10 mouse cellular contexts compared by ENCODE assay signal in genomic region chr12:109401696-109402095, GRCm38 (mm10). TPM values are rescaled to one million over a fixed set of nuclear protein-coding genes. Genes with fewer than 3 reads are reported as not detected.
A peak's percentile ranks its signal among the peaks of the same experiment; 100 is the strongest.
DNase-seq lines count a peak whose midpoint lies in the region; ATAC-seq and TF ChIP-seq lines count a peak whose summit lies in the region.
"Had no signal": no experiment of that assay in that cellular context is flagged by ENCODE, and none has a peak within 500 bp of the region (broad histone marks: within the 10 kb centered on the region; RNA-seq: fewer than 3 reads in every experiment).

No protein-coding gene starts in this region.

- peaks cover 49% of the 10 kb centered on the region for H3K4me1 ChIP-seq in hindbrain, embryonic 13.5 days (replicated peaks)
- peaks cover 20% of the 10 kb centered on the region for H3K4me1 ChIP-seq in hindbrain, embryonic 14.5 days (replicated peaks; ENCODE audit: control insufficient read depth, insufficient read depth, low read length)
- H3K4me1 ChIP-seq in embryonic facial prominence, embryonic 10.5 days: peaks cover 84% of the 10 kb centered on the region
- H3K4me1 ChIP-seq in embryonic facial prominence, embryonic 11.5 days (ENCODE audit: control insufficient read depth, insufficient read depth, low read length): peaks cover 4% of the 10 kb centered on the region
- peaks cover 47% of the 10 kb centered on the region for H3K4me1 ChIP-seq in limb, embryonic 14.5 days (ENCODE audit: control insufficient read depth, insufficient read depth, low read length)

- no peak for ATAC-seq in hindbrain, embryonic 13.5 days (ENCODE audit: low FRiP score)
- ATAC-seq in hindbrain, embryonic 14.5 days (ENCODE audit: low FRiP score): no peak
- ATAC-seq in embryonic facial prominence, embryonic 11.5 days (replicated peaks; ENCODE audit: insufficient number of reproducible peaks, low FRiP score, low TSS enrichment, low read depth): no peak
- ATAC-seq in limb, embryonic 14.5 days (ENCODE audit: low FRiP score, low read depth): no peak
- ATAC-seq: forebrain, embryonic 15.5 days had no signal

- H3K9me3 ChIP-seq in hindbrain, embryonic 13.5 days: no peaks in the 10 kb centered on the region
- H3K9me3 ChIP-seq in hindbrain, embryonic 14.5 days (ENCODE audit: control insufficient read depth, low read length): no peaks in the 10 kb centered on the region
- H3K9me3 ChIP-seq in embryonic facial prominence, embryonic 10.5 days: no peaks in the 10 kb centered on the region
- H3K9me3 ChIP-seq in embryonic facial prominence, embryonic 11.5 days (replicated peaks; ENCODE audit: control insufficient read depth, low read length): no peaks in the 10 kb centered on the region
- H3K9me3 ChIP-seq in limb, embryonic 14.5 days (ENCODE audit: control insufficient read depth, low read length): no peaks in the 10 kb centered on the region
- H3K9me3 ChIP-seq: forebrain, embryonic 15.5 days; megakaryocyte, embryonic 14.5 days; neural tube, embryonic 12.5 days had no signal

- no peak for TF ChIP-seq POLR2A in limb, embryonic 14.5 days (IDR thresholded peaks at IDR 0.05; ENCODE audit: borderline replicate concordance, extremely low read depth, insufficient read depth, insufficient read length)

- no peak overlapping the region for H3K4me3 ChIP-seq in hindbrain, embryonic 13.5 days
- no peak overlapping the region for H3K4me3 ChIP-seq in hindbrain, embryonic 14.5 days (replicated peaks; ENCODE audit: low read length)
- no peak overlapping the region for H3K4me3 ChIP-seq in embryonic facial prominence, embryonic 10.5 days
- no peak overlapping the region for H3K4me3 ChIP-seq in embryonic facial prominence, embryonic 11.5 days (ENCODE audit: low read depth, low read length)
- no peak overlapping the region for H3K4me3 ChIP-seq in limb, embryonic 14.5 days (replicated peaks; ENCODE audit: low read length)
- H3K4me3 ChIP-seq: forebrain, embryonic 15.5 days; megakaryocyte, embryonic 14.5 days; neural tube, embryonic 12.5 days had no signal

- H3K9ac ChIP-seq in hindbrain, embryonic 13.5 days: no peak overlapping the region
- no peak overlapping the region for H3K9ac ChIP-seq in hindbrain, embryonic 14.5 days
- H3K9ac ChIP-seq in embryonic facial prominence, embryonic 11.5 days (replicated peaks; ENCODE audit: low read length): no peak overlapping the region
- no peak overlapping the region for H3K9ac ChIP-seq in limb, embryonic 14.5 days (ENCODE audit: low read depth, low read length, severe bottlenecking)
- H3K9ac ChIP-seq: forebrain, embryonic 15.5 days; neural tube, embryonic 12.5 days had no signal

- no peak overlapping the region for H3K4me2 ChIP-seq in hindbrain, embryonic 13.5 days
- no peak overlapping the region for H3K4me2 ChIP-seq in hindbrain, embryonic 14.5 days (replicated peaks)
- H3K4me2 ChIP-seq in embryonic facial prominence, embryonic 11.5 days (ENCODE audit: low read depth, low read length): no peak overlapping the region
- no peak overlapping the region for H3K4me2 ChIP-seq in limb, embryonic 14.5 days (replicated peaks; ENCODE audit: low read depth, low read length, severe bottlenecking)
- H3K4me2 ChIP-seq: forebrain, embryonic 15.5 days; neural tube, embryonic 12.5 days had no signal

- H3K27ac ChIP-seq in hindbrain, embryonic 13.5 days: peak overlapping the region; percentile 10; the same call in 1 of the 2 replicates
- no peak overlapping the region for H3K27ac ChIP-seq in hindbrain, embryonic 14.5 days
- H3K27ac ChIP-seq in embryonic facial prominence, embryonic 10.5 days (replicated peaks): peak overlapping the region; percentile 66
- H3K27ac ChIP-seq in embryonic facial prominence, embryonic 11.5 days (replicated peaks; ENCODE audit: low read depth, low read length): peak overlapping the region; percentile 39; the same call in 1 of the 2 replicates
- H3K27ac ChIP-seq in limb, embryonic 14.5 days (replicated peaks; ENCODE audit: low read depth, low read length): peak overlapping the region; percentile 77
- H3K27ac ChIP-seq: forebrain, embryonic 15.5 days; neural tube, embryonic 12.5 days had no signal

- 68% methylated on average over 6 of the region's 6 CpGs for WGBS in hindbrain, embryonic 13.5 days
- WGBS in hindbrain, embryonic 14.5 days: 77% methylated on average over 6 of the region's 6 CpGs
- 58% methylated on average over 6 of the region's 6 CpGs for WGBS in embryonic facial prominence, embryonic 10.5 days
- 47% methylated on average over 6 of the region's 6 CpGs for WGBS in embryonic facial prominence, embryonic 11.5 days
- 58% methylated on average over 6 of the region's 6 CpGs for WGBS in limb, embryonic 14.5 days

- no peaks in the 10 kb centered on the region for H3K27me3 ChIP-seq in hindbrain, embryonic 13.5 days
- H3K27me3 ChIP-seq in hindbrain, embryonic 14.5 days (ENCODE audit: control insufficient read depth, insufficient read depth, low read length): no peaks in the 10 kb centered on the region
- peaks cover 36% of the 10 kb centered on the region for H3K27me3 ChIP-seq in embryonic facial prominence, embryonic 10.5 days (replicated peaks; ENCODE audit: low read depth, poor library complexity, severe bottlenecking)
- no peaks in the 10 kb centered on the region for H3K27me3 ChIP-seq in embryonic facial prominence, embryonic 11.5 days (ENCODE audit: control insufficient read depth, insufficient read depth, low read length)
- H3K27me3 ChIP-seq in limb, embryonic 14.5 days (ENCODE audit: control insufficient read depth, insufficient read depth, low read length): no peaks in the 10 kb centered on the region
- H3K27me3 ChIP-seq: forebrain, embryonic 15.5 days had no signal

- no peaks in the 10 kb centered on the region for H3K36me3 ChIP-seq in hindbrain, embryonic 13.5 days
- H3K36me3 ChIP-seq in hindbrain, embryonic 14.5 days (replicated peaks; ENCODE audit: control insufficient read depth, insufficient read depth): no peaks in the 10 kb centered on the region
- H3K36me3 ChIP-seq in embryonic facial prominence, embryonic 10.5 days (replicated peaks): no peaks in the 10 kb centered on the region
- H3K36me3 ChIP-seq in embryonic facial prominence, embryonic 11.5 days (replicated peaks; ENCODE audit: control insufficient read depth, insufficient read depth, low read depth, low read length): no peaks in the 10 kb centered on the region
- no peaks in the 10 kb centered on the region for H3K36me3 ChIP-seq in limb, embryonic 14.5 days (ENCODE audit: control insufficient read depth, insufficient read depth, low read length)
- H3K36me3 ChIP-seq: forebrain, embryonic 15.5 days; neural tube, embryonic 12.5 days had no signal

- no peak for DNase-seq in hindbrain, embryonic 14.5 days (ENCODE audit: low spot score)
- no peak for DNase-seq in embryonic facial prominence, embryonic 10.5 days (ENCODE audit: low spot score)
- no peak for DNase-seq in embryonic facial prominence, embryonic 11.5 days (ENCODE audit: low spot score)
- DNase-seq in limb, embryonic 14.5 days (ENCODE audit: low spot score): no peak
- DNase-seq in spleen, postnatal 10 days (ENCODE audit: low spot score in 2 of 2): no peak
- no peak for DNase-seq in layer of hippocampus, postnatal 25 days (ENCODE audit: extremely low spot score in 1 of 2, low spot score in 1 of 2)

RNA-seq across cellular contexts. Expression of gene Dlk1, which starts 50.9 kb away (rescaled TPM):
- 88.0 and 102 TPM in 2 replicates for polyA plus RNA-seq in hindbrain, embryonic 13.5 days (2015; fragmentation: Nextera tagmentation; extraction: Ambion mirVana)
- polyA plus RNA-seq in hindbrain, embryonic 14.5 days (2014; fragmentation: Nextera tagmentation; extraction: Ambion mirVana): 62.6 and 73.4 TPM in 2 replicates
- polyA plus RNA-seq in embryonic facial prominence, embryonic 10.5 days (2016; fragmentation: Nextera tagmentation; extraction: Ambion mirVana): 287 and 291 TPM in 2 replicates
- 209 and 225 TPM in 2 replicates for polyA plus RNA-seq in embryonic facial prominence, embryonic 11.5 days (2014; fragmentation: Nextera tagmentation; extraction: Ambion mirVana)
- polyA plus RNA-seq in limb, embryonic 14.5 days (2012; rRNA removed): 2,661 and 2,964 TPM in 2 replicates
- polyA plus RNA-seq in limb, embryonic 14.5 days (2014; fragmentation: Nextera tagmentation; extraction: Ambion mirVana): 487 and 640 TPM in 2 replicates
- total RNA-seq in layer of hippocampus, postnatal 25 days (2021): 1 to 10 TPM; 3.4 to 6.7 TPM
